Comparison of ENCODE assay signal across 18 mouse cellular contexts in the genomic region with DNA sequence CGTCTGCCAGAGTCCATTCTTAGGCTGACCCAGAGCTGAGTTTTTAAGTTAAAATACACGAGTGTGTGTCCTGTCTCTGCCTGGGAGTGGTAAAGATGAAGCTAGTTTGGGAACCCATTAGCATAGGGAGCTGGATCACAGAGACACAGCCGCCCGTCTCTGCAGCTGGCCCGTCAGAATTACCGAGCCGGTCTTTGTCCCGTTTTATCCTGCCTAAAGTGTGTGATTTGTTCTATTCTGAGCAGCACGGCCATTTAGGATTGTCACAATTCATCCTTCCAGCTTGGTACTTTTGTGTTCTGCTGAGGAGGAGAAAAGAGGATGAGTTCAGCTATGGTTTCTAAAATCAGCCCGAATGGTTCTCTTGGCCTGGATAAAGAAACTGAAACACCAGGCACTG. TPM values are rescaled to one million over a fixed set of nuclear protein-coding genes. Genes with fewer than 3 reads are reported as not detected.
DNase-seq lines count a peak whose midpoint lies in the region; TF ChIP-seq lines count a peak whose summit lies in the region.
"Had no signal": no experiment of that assay in that cellular context is flagged by ENCODE, and none has a peak within 500 bp of the region (broad histone marks: within the 10 kb centered on the region; RNA-seq: fewer than 3 reads in every experiment).

No protein-coding gene starts in this region.

- H3K4me3 ChIP-seq in cerebellum, adult 2 months (replicated peaks; ENCODE audit: insufficient read depth, low read depth, low read length): no peak overlapping the region
- H3K4me3 ChIP-seq in layer of hippocampus, adult 2 months: peak overlapping the region; percentile 24; the same call in 1 of the 2 replicates
- H3K4me3 ChIP-seq: heart, embryonic 13.5 days; hindbrain, embryonic 10.5 days; midbrain, embryonic 12.5 days; neural tube, embryonic 12.5 days had no signal

- no peak for TF ChIP-seq POLR2A in cerebellum, adult 2 months (IDR thresholded peaks at IDR 0.05; ENCODE audit: borderline replicate concordance, insufficient read depth, low read length)

- H3K4me1 ChIP-seq in cerebellum, adult 2 months (ENCODE audit: control insufficient read depth, insufficient read depth, low read length): peaks cover 4% of the 10 kb centered on the region; the same call in 1 of the 2 replicates
- H3K4me1 ChIP-seq: heart, embryonic 13.5 days; hindbrain, embryonic 10.5 days; midbrain, embryonic 12.5 days; neural tube, embryonic 12.5 days had no signal

- no peaks in the 10 kb centered on the region; the same call in 1 of the 2 replicates for H3K27me3 ChIP-seq in cerebellum, adult 2 months (ENCODE audit: control insufficient read depth, insufficient read depth, low read length)
- H3K27me3 ChIP-seq: heart, embryonic 13.5 days; midbrain, embryonic 12.5 days; neural tube, embryonic 12.5 days; Patski had no signal

- no peak for DNase-seq in cerebellum, adult 2 months
- DNase-seq in cerebellum, postnatal 4 days (ENCODE audit: low spot score in 2 of 2): no peak
- peak in 1 of 2 experiments; percentile 39 for DNase-seq in layer of hippocampus, adult 2 months (ENCODE audit: low spot score in 2 of 2)
- no peak for DNase-seq in layer of hippocampus, postnatal 10 days (ENCODE audit: low spot score in 2 of 2)
- DNase-seq in frontal cortex, adult 2 months (ENCODE audit: extremely low spot score in 1 of 2, low spot score in 1 of 2): peak; percentile 72 to 79
- peak; percentile 52 to 71 for DNase-seq in right cerebral cortex, adult 2 months (ENCODE audit: low spot score in 2 of 2)
- DNase-seq in ovary, adult 18-20 months (ENCODE audit: low spot score): no peak
- DNase-seq in retina, postnatal 1 day: no peak
- DNase-seq: cerebellum, adult 11-12 months; embryo, embryonic 11 days; kidney, postnatal 10 days; lung, postnatal 14 days had no signal

- peak overlapping the region; percentile 7; the same call in 1 of the 2 replicates for H3K27ac ChIP-seq in cerebellum, adult 2 months (ENCODE audit: insufficient read depth, low read length)
- H3K27ac ChIP-seq in layer of hippocampus, adult 2 months: peak overlapping the region; percentile 89
- H3K27ac ChIP-seq: heart, embryonic 13.5 days; hindbrain, embryonic 10.5 days; liver, embryonic 14.5 days; midbrain, embryonic 12.5 days; neural tube, embryonic 12.5 days had no signal

- WGBS in cerebellum, adult 2 months: 69% methylated on average over 10 of the region's 10 CpGs

- no peak for TF ChIP-seq CTCF in cerebellum, adult 2 months (IDR thresholded peaks at IDR 0.05; ENCODE audit: borderline replicate concordance, insufficient read depth, low read depth, low read length)
- no peak for TF ChIP-seq CTCF in layer of hippocampus, adult 2 months (conservative IDR thresholded peaks at IDR 0.05)

RNA-seq across cellular contexts. Expression of gene Lrrc8b, which starts 51.7 kb away (rescaled TPM):
- 23.4 and 23.6 TPM in 2 replicates for polyA plus RNA-seq in cerebellum, adult 2 months (2012; rRNA removed)
- 10 to 100 TPM; 61.6 TPM for total RNA-seq in layer of hippocampus, adult 2 months (2021)
- total RNA-seq in layer of hippocampus, postnatal 10 days (2021): 10 to 100 TPM; 93.0 to 96.3 TPM
- 39.9 and 41.7 TPM in 2 replicates for polyA plus RNA-seq in frontal cortex, adult 2 months (2012; rRNA removed)

RNA-seq across cellular contexts. Expression of gene Lrrc8c, which starts 51.9 kb away (rescaled TPM):
- 7.4 and 7.9 TPM in 2 replicates for polyA plus RNA-seq in cerebellum, adult 2 months (2012; rRNA removed)
- 10 to 100 TPM; 29.8 to 30.7 TPM for total RNA-seq in layer of hippocampus, adult 2 months (2021)
- total RNA-seq in layer of hippocampus, postnatal 10 days (2021): 10 to 100 TPM; 24.6 to 26.1 TPM
- polyA plus RNA-seq in frontal cortex, adult 2 months (2012; rRNA removed): 8.5 and 9.2 TPM in 2 replicates

Comparison
In these comparisons a context has a peak if more than half of its experiments do, and no peak if none do; other contexts are left out.
1. DNase-seq: peak in frontal cortex, adult 2 months (2 of 2) and right cerebral cortex, adult 2 months (2 of 2); none in cerebellum, adult 2 months (0 of 2), cerebellum, postnatal 4 days (0 of 2), layer of hippocampus, postnatal 10 days (0 of 2), ovary, adult 18-20 months (single experiment) and retina, postnatal 1 day (single experiment).